Mouse (Mus musculus) mature B cell (primary cell): ENCODE results near the gene Atp5s.

Experiments used
- in situ Hi-C: fragments of 300-500 bp; cut with MboI; formaldehyde crosslinking; loops from 2 replicates; pipeline ENCODE4 v1.14.3; 2019

Atp5s gene

DNA sequence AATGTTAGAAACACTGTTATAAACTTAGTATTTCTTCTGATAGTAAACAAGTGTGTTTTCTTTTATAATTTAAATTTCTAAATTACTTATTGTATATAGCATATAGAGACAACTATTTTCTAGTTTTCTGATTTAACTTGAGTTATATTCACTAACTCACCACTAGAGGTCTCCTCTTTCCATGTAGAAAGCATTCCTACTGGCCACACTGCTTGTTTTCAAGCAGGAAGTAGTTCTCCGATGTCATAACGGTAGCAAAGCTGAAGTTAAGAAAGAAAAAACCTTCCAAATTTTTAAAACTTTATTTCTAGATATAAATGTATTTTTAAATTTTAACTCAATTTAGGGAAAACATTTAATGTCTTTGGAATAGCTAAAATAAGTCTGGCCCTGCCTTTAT lies 8.8 kb downstream of the Atp5s start:
- in situ Hi-C loops, result no loop called here

DNA sequence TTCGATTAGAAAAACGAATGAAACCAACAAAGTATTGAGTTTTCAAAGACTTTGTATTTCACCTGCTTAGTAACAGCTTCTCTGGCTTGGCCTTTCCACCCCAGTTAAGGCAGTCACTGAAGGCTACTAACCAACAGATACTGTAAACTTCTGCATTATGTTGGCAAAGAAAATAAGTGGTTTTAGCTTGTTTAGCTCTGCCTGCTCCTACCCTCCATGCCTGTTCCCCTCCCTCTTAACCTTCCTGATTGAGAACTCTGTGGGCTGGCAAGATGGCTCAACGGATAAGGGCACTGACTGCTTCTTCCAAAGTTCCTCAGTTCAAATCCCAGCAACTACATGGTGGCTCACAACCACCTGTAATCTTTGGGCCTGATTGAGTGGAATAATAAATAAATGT lies 9.2 kb downstream of the Atp5s start:
- in situ Hi-C loops, result no loop called here

DNA sequence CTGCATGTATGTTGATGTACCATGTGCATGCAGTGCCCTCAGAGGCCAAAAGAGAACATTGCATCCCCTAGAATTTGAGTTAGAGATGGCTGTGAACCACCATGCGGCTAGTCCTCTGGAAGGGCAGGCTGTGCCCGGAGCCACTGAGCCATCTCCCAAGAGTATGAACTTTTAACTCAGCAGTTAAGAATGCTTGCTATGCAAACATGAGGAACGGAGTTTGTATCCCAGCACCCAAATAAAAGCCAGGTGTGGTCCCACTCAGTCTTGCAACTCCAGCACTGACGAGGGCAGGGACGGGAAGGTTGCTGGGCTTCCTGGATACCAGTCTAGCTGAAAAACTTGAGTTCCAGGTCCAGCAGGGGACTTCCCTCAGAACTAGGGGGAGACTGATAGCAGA lies 17.2 kb downstream of the Atp5s start:
- in situ Hi-C loops, result no loop called here

DNA sequence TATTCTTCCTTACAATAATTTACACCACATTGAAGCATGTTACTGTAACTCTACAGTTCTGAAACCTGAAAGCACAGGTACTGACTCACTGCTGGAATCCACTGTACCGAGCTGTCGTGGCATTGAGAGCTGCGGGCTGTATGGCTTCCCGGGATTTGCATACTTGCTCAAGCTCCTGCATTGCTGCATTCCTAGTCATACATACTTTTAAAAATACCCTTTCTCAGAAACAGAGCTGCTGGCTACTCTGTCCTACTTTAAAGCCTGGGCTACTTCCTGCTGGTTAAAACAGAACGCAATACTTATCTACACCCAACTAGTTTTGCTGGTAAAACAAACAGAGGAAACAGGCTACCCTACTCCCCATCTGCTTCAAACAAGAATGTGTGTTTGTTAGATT lies 19.4 kb downstream of the Atp5s start:
- in situ Hi-C loops, result no loop called here

DNA sequence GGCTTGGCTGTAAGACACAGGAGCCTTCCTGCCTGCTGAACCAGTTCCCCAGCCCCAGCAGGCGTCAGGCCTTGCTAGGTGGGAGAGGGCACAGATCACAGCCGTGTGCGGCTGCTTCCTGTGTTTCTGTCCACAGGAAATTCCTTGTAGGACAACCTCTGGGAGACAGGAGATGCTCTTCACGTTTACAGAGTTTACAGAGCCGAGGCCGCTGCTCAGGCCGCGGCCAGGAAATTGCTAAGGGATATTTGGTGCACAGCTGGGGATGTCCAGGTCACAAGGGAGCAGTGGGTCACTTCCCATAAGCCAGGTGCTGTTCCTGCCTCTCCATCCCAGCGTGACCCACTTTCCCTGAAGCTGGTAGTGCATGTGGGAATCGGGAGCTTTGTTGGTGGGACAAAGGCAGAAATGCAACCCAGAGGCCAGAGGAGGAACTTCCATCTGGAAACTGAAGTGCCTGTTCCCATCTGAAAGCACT lies 27.2 kb downstream of the Atp5s start:
- in situ Hi-C loops, result loop anchor here (10.0 kb wide), 1 partner anchor 143 kb away; the partner anchor contains the start of genes Atl1 and Map4k5

DNA sequence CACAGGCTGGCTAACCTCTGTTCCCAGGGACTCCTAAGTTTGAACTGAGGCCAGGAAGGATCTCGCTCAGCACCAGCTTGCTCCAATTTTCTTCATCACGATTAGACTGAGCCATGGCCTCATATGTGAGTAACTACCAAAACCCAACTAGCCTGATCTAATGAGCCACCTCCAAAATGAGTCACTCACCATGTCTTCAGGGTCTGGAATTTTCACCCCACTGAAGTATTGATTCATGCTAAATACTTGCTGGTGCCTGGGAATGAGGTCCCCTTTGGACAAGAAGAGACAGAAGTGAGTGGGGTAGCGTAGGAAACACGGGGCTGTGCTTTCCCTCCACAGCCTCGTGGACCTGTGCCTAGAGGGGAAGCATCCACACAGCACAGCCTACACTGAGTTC lies 29.2 kb downstream of the Atp5s start:
- in situ Hi-C loops, result loop anchor here (10.0 kb wide), 1 partner anchor 141 kb away; the partner anchor contains the start of genes Atl1 and Map4k5

DNA sequence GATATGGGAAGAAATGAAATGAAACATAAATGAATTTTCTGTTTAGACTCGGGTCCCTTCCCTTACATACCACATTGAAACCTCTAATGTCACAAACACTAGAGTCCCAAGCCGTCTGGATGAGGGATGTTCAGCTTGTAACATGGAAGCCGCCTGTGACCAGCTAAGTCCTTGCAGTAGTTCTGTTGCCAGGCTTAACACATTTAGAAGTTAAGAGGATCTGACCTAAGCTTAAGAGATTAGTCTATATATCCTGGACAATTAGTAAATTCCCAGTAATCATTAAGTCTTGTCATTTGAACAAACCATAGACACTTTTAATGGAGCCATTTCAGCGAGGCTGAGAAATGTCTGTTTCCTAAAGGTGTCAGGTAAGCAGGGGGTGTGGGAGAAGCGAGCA lies 31.3 kb downstream of the Atp5s start:
- in situ Hi-C loops, result loop anchor here (10.0 kb wide), 1 partner anchor 139 kb away; the partner anchor contains the start of genes Atl1 and Map4k5

DNA sequence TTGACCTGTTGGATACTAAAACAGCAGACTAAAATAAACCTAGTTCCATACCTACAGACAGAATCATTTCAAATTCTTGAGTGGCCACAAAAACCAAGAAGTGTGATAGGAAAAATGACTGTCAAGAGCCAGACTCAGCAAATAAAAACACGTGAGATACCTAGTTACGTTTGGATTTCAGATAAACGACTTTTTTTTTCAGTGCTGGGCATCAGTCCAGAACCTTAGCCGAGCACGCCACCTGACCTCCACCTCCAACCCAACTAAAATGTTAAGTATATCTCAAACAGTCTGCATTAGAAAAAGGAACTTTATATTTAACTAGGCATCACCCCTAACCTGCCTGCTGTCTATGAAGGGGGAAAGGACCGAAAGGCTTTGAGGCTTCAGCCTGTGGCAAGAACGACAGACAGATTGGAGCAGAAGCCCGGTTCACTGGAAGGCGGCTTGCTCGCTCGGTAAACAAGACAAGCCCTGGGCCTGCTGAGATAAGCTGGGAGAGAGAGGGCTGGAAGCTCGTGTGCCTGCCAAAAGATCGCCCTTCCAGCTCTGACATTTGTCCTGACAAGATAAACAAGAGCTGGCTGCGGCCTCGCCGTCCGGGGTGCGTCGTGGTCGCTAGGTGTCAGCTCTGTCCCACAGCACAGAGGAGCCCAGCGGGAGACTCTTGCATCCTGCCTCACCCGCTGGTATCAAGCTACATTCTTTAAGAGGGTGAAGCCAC lies 32.8 kb downstream of the Atp5s start:
- in situ Hi-C loops, result loop anchor here (10.0 kb wide), 1 partner anchor 137 kb away; the partner anchor contains the start of genes Atl1 and Map4k5

DNA sequence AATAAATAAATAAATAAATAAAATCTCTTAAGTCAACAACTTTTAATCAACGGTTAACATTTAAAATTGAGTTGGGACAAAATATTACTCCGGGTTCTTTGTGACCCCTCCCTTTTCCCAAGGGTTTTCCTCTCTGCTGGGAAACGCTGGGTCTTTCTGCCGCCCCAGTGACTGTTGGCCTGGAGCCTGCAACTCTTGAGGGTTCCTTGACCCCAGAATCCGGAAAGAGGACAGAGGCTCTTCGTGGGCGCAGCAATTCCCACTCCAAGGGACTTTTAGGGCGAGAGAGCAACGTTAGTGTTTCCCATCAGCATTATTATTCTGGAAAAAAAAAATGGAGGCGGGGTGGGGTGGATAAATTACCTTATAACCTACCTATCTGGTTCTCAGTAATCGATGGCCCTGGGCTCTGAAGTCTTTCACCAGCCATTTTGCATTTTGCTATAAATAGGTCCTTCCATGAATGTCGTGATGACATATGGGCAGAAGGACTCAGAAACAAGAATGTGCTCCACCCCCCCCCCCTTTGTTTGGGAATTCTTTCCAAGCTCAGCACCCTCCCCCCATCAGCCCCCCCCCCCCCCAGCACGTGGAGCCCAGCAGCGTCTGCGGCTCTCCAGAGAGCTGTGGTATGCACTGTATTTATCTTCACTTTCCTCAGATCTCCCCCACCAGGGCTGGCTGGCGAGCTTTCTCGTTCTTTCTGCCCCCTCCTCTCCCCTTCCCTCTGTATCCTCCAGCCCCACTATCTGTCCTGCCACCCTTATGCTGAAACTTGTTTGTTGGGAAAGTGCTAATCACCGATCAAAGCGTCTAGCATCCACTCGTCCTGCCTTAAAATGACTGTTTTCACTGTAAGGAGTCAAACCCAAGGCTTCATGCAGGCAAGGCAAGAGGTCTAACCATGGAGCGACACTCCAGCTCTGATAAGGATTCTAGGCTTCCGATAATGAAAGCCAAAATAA lies 33.8 kb downstream of the Atp5s start:
- in situ Hi-C loops, result loop anchor here (10.0 kb wide), 1 partner anchor 136 kb away; the partner anchor contains the start of genes Atl1 and Map4k5

DNA sequence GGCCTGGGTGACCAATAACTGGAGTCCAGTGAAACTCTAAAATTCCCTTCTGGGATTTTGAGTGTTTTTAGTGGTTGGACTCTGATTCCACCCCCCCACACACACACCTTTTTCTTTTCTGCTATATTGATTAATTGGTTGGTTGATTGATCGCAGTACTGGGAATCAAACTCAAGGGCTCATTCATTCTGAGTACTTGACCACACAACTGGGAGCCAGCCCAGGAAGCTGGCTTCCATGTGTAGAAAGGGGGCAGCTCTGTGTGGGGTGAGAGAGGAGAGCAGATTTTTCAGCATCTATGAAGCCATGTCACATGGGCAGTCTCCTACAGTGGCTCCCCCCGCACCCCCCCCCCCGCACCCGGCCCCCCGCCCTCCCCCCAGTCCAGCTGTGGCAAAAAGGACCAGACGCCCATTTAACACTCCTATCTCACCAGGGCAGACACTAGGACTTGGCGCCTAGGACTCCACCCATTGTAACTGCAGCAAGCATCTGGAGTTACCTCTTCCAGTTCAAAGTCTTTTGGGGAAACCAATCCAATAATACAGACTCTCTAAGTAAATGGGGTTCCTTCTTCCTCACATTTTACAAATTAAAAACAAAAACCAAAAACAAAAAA lies 34.6 kb downstream of the Atp5s start:
- in situ Hi-C loops, result loop anchor here (10.0 kb wide), 1 partner anchor 135 kb away; the partner anchor contains the start of genes Atl1 and Map4k5

DNA sequence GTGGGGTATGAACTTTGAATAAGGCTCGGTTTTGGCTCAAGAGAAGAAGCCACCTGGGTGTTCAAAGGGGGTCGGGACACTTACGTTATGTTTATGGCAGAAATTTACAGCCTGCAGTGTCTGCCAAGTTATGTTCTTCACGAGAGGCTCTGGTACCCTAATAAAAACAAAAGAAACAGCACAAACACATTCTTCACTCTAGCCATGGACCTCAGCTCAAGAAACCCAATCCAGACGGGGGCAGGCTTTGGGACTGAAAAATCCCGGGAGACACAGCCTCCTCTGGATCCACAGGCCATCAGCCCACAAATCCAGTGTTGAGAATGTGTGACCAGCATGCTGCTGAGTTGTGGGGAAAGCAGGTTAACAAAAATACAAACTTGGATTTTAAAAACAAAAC lies 35.3 kb downstream of the Atp5s start:
- in situ Hi-C loops, result no loop called here

DNA sequence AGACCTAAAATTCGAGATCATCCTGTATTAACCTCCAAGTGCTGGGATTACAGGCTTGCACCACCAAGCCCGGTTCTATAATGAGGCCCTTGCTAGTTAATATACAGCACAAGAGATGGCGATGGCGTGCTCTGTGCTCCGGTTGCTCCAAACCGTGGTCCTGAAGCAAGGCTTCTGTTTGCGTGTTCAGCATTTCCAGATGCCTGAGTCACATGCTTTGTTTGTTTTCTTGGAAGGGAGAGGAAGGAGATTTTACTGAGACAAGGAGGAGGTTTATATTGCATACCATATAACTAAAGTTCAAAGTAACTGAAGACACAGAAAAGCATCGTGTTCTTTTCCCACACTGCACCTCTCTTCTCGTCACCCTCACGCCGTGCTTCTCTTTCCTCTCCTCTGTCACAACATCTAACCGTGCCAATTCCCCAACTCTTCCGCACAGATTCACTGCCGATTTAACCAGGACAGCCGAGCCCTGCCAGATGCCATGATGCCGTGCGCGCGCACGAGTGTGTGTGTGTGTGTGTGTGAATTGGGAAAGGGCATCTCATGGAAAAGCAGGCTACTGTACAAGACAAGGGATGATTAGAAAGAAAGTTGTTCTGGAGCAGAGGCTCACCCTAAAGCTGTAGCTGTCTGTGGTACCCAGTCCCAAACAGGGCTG lies 36.1 kb downstream of the Atp5s start:
- in situ Hi-C loops, result no loop called here

DNA sequence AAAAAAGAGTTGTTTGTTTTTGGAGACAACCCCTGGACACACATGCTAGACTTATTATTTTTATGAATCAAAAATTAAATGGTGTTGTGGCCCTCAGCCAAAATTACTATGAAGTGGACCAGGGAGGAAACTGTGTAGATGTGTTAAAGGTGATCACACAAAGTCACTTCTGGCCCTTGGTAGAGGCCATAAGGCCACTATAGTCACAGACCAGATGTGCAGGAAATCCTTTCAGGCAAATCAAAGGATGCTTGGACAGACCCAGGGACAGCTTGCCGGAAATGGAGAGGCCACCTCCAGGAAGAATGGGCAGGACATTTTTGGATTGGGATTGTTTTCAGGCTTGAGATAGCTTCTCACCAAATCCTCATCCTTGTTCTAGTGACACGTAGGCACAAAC lies 36.9 kb downstream of the Atp5s start:
- in situ Hi-C loops, result no loop called here

DNA sequence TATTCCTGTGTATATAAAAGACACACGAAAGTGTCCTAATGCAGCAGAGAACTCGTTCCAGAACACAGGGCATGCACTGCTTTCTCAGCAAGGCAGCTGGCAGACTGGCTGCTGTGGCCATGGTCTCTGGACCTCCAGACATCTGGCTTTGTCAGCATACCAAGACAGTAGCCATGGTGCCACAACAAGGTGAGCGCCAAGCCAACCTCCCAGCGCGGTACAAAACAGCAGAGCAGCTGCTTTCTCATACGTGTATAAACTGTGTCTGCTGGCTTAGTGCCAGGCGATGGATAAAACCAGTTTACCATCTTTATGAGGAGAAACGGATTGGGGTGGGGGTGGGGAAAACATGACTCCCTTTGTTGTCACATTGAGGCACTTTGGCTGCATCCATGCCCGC lies 40.8 kb downstream of the Atp5s start:
- in situ Hi-C loops, result no loop called here

DNA sequence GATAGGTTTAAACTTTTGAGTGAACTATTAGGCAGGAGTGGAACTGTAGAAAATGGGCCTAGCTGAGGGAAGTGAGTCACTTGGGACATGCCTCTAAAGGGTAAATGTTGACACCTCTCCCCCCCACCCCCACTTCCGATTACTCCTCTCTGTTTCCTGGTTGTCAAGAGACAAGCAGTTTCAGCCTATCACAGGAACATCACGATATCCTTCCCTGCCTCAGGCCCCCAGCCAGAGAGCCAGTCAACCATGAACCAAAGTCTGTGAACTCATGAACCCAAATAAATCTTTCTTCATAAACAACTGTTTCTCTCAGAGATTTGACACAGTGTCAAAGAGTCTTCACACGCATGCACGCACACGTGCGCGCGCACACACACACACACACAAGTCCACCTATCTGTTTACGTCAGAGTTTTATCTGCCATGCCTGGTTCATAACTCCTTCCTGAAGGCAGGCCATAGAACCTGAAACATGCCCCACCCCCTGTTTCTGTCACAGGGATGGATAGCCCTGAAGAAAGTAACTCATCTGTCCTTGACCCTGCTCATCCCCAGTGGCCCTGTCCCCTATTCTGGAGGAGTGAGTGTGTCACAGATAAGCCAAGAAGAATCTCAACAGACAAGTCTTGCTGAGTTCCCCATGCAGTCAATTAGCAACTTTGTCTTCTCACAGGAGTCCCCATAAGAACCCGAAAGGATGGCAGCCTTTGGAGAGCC lies 41.6 kb downstream of the Atp5s start:
- in situ Hi-C loops, result no loop called here

DNA sequence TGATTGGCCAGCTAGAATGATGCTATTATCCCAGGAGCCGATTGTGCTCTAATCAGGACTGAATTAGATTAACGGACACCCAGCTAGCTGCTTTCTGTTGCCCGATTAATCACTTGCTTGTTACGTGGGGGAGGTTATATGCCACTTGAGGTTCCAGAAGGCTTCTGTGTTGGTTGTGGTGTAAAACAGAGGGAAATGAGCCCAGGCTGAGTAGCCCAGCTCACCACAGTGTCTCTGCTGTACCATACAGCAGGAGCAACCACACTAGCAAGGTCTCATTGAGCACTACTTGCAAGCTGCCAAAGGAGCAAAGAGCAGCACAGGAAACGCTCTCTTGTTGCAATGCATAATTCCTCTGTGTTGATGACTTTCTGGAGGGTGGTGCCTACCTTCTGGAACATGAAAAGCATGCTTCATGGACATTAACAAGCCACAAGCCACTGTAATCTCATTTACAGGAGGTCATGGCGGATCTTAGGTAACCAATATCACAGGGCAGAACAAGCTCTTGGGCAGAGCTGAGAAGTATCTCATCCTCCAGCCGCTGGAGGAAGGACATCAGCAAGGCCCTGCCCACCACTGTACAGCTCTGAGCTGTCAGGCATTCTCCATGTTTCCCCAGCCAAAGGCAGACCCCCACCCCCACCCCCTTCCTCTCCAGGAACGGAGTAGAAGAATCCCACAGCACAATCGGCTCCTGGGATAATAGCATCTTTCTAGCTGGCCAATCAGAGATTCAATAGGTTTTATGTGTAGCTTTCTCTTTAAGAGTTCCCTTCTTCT lies 42.9 kb downstream of the Atp5s start:
- in situ Hi-C loops, result no loop called here

DNA sequence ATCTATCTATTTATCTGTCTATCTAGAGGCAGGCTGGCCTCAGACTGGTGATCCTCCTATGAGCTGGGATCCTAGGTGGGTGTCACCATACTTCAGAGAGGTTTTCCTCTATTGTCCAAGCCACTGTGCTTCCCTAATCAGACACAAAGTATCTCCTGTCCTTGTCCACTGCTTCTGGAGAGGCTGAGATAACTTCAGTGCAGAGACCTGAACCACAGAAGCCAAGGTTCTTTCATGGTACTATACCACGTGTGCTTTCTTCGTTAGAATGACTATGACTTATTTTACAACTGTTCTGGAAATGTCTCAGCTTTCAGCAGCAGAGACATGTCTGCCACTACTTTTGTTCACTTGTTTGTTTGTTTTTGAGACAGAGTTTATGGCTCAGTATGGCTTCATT lies 44.1 kb downstream of the Atp5s start:
- in situ Hi-C loops, result no loop called here

DNA sequence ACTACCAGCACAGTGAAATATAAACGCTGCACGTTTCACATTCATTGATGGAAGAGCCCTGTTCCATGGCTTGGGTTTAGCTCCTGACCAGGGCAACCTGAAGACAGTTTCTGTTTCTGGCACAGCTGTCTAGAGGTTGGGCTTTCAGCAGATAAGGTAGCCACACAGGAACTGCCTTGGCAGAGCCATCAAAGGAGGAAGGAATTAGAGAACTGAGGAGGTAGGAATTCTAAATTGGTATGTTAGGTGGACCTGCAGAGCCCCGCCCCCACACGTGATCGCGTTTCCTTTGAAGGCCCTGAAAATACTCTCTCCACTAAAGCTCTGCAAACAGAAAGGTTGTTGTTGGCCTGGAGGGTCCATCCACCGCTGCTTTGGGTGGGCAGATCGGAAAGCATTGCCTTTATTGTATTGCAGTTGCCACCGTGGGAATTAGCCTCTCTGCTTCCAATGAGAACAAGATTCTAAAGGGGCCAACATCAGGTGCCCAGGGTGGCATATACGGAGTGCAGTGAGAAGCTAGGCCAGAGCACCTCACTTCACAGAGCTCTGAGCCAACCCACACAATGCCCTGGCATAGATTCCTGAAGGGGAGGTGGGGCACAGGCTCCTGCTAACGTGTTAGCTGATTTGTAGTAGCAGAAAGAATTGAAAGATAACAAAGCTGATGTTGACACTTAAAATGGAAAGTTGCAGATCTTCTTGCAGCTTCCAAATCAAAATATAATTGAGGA lies 52.0 kb downstream of the Atp5s start:
- in situ Hi-C loops, result no loop called here

DNA sequence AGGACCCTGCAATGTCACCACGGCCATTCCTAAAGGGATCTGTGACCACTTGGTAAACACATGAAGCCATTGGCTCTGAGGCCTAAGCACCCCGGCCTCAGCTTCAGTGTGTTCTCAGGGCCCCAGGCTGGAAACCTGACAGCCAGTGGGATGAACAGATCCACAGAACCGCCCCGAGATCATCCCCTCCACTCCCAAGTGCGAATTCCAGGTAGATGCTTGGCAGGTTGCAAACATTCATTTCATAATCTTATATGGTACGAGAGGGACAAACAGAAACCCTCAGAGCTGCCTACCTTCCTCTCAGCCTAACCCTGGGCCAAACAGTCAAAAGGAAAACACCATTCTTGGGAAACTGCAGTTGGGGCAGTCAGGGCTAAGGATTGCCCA lies 52.6 kb downstream of the Atp5s start:
- in situ Hi-C loops, result no loop called here
